Mouse (Mus musculus) embryonic facial prominence, embryonic 15.5 days (tissue): ENCODE data around the gene Shank2. TPM values are rescaled to one million over a fixed set of nuclear protein-coding genes. Genes with fewer than 3 reads are reported as not detected.

Source experiments
- ATAC-seq: fragments of 200-750 bp; cut with Nextera tagmentation; 2 replicates; pipeline ENCODE4 v1.8.0; 2017; ENCODE audit warnings: low read depth, moderate TSS enrichment; ENCODE audit not compliant: insufficient number of reproducible peaks, low FRiP score, low TSS enrichment
- H3K27ac ChIP-seq: fragments of 300-500 bp; sonication (generic); replicated peaks from 2 replicates; pipeline ENCODE4 v1.5.1; 2015; ENCODE audit warnings: mild to moderate bottlenecking, inconsistent platforms
- H3K27me3 ChIP-seq: fragments of 300-500 bp; sonication (generic); 2 replicates; pipeline ENCODE4 v1.6.1; 2015; ENCODE audit warnings: inconsistent platforms
- H3K36me3 ChIP-seq: fragments of 300-500 bp; sonication (generic); 2 replicates; pipeline ENCODE4 v1.6.1; 2015; ENCODE audit warnings: mild to moderate bottlenecking, inconsistent platforms
- H3K4me1 ChIP-seq: fragments of 300-500 bp; sonication (generic); 2 replicates; pipeline ENCODE4 v1.6.1; 2015; ENCODE audit warnings: inconsistent platforms
- H3K4me2 ChIP-seq: fragments of 300-500 bp; sonication (generic); replicated peaks from 2 replicates; pipeline ENCODE4 v1.6.1; 2015; ENCODE audit warnings: mild to moderate bottlenecking, inconsistent platforms
- H3K4me3 ChIP-seq: fragments of 300-500 bp; sonication (generic); replicated peaks from 2 replicates; pipeline ENCODE4 v1.5.1; 2015; ENCODE audit warnings: mild to moderate bottlenecking, inconsistent platforms
- H3K9ac ChIP-seq: fragments of 300-500 bp; sonication (generic); 2 replicates; pipeline ENCODE4 v1.6.1; 2015; ENCODE audit warnings: inconsistent platforms
- H3K9me3 ChIP-seq: fragments of 300-500 bp; sonication (generic); replicated peaks from 2 replicates; pipeline ENCODE4 v1.6.1; 2016; ENCODE audit warnings: inconsistent platforms
- WGBS: fragments of 180-500 bp; shearing (Covaris S2); methylation state at CpG from one replicate; pipeline ENCODE4 v1.1.7; 2015; 5-methylcytosine and 5-hydroxymethylcytosine counted together
- polyA plus RNA-seq: library from polyadenylated mRNA; unstranded; fragments of >200 nt; fragmentation: Nextera tagmentation; extraction: Ambion mirVana; gene quantifications from 2 replicates; pipeline ENCODE4 v1.2.1, GENCODE M21; 2015

The Shank2 gene
- polyA plus RNA-seq, 1 experiment from 2014 or later = 1.1 TPM

GRCm38 (mm10) chr7:144111026-144111604 lies 109.4 kb downstream of the Shank2 start:
- Histone ChIP-seq H3K9ac (no peak overlapping the region), H3K4me2 (no peak overlapping the region), H3K9me3 (no peaks in the 10 kb centered on the region), H3K4me1 (no peaks in the 10 kb centered on the region), H3K36me3 (no peaks in the 10 kb centered on the region), H3K27me3 (no peaks in the 10 kb centered on the region), H3K27ac (no peak overlapping the region), H3K4me3 (no peak overlapping the region)
- 35% methylated on average over 4 of the region's 4 CpGs for WGBS
- no peak for ATAC-seq

DNA sequence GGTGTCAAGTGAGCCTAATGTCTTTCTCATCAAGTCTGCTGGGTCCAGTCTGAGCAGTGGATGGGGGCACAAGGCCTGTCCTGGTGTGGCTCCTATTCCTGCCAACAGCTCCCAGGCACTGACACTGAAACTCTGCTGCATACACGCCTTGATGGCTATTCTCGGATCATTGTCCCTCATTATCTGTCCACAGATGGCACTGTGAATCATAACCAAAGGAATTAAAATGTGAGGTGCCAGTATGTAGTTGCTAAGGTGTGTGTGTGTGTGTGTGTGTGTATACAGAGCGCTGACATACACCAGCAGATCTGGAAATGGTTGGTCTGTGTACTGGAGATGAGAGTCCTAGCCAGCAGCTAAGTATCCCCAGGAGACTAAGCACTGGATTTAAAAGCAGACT lies 110.3 kb downstream of the Shank2 start:
- 77% methylated on average over 3 of the region's 3 CpGs for WGBS
- Histone ChIP-seq H3K4me3 (no peak overlapping the region), H3K4me1 (no peaks in the 10 kb centered on the region), H3K9me3 (no peaks in the 10 kb centered on the region), H3K9ac (no peak overlapping the region), H3K4me2 (no peak overlapping the region), H3K27me3 (no peaks in the 10 kb centered on the region), H3K36me3 (no peaks in the 10 kb centered on the region), H3K27ac (no peak overlapping the region)
- ATAC-seq = no peak

DNA sequence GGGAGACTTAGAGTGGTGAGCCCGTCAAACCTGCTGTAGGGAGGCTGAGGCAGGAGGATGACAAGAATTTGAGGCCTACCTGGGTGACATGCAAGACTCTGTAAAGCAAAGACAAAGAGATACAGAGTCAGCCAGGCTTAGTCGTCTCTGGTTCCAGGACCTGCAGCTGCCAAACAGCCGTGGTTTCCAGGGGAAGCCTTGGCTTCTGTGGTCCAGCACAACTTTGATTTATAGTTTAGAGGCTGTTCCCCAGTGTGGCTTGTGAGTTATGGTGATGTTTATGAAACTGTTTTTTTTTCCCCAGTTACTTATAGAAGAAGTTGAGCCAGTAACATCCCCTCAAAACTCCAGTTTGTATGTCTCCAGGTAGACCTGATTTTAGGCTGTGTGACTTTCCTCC lies 112.5 kb downstream of the Shank2 start:
- Histone ChIP-seq H3K4me3 (no peak overlapping the region), H3K27ac (no peak overlapping the region), H3K36me3 (no peaks in the 10 kb centered on the region), H3K9ac (no peak overlapping the region), H3K27me3 (no peaks in the 10 kb centered on the region), H3K4me1 (no peaks in the 10 kb centered on the region), H3K4me2 (no peak overlapping the region), H3K9me3 (no peaks in the 10 kb centered on the region)
- no peak for ATAC-seq
- 76% methylated on average over 3 of the region's 3 CpGs for WGBS

GRCm38 (mm10) chr7:144119562-144119961 lies 117.8 kb downstream of the Shank2 start:
- H3K4me2 ChIP-seq = no peak overlapping the region
- H3K4me3 ChIP-seq = no peak overlapping the region
- no peaks in the 10 kb centered on the region for H3K27me3 ChIP-seq
- no peaks in the 10 kb centered on the region for H3K4me1 ChIP-seq
- ATAC-seq = no peak
- H3K9me3 ChIP-seq = no peaks in the 10 kb centered on the region
- H3K9ac ChIP-seq = no peak overlapping the region
- H3K27ac ChIP-seq = no peak overlapping the region
- 80% methylated on average over 1 of the region's 1 CpGs for WGBS
- H3K36me3 ChIP-seq = no peaks in the 10 kb centered on the region

GRCm38 (mm10) chr7:144132699-144133387 lies 131.1 kb downstream of the Shank2 start:
- Histone ChIP-seq H3K4me3 (no peak overlapping the region), H3K27ac (no peak overlapping the region), H3K4me1 (no peaks in the 10 kb centered on the region), H3K4me2 (no peak overlapping the region), H3K9me3 (no peaks in the 10 kb centered on the region), H3K36me3 (no peaks in the 10 kb centered on the region), H3K9ac (no peak overlapping the region), H3K27me3 (no peaks in the 10 kb centered on the region)
- ATAC-seq = no peak
- 71% methylated on average over 22 of the region's 22 CpGs for WGBS

GRCm38 (mm10) chr7:144133388-144133998 lies 131.8 kb downstream of the Shank2 start:
- 54% methylated on average over 9 of the region's 9 CpGs for WGBS

GRCm38 (mm10) chr7:144134699-144135098 lies 133.0 kb downstream of the Shank2 start:
- Histone ChIP-seq H3K4me3 (no peak overlapping the region), H3K4me1 (no peaks in the 10 kb centered on the region), H3K9me3 (no peaks in the 10 kb centered on the region), H3K27me3 (no peaks in the 10 kb centered on the region), H3K36me3 (no peaks in the 10 kb centered on the region), H3K27ac (no peak overlapping the region), H3K9ac (no peak overlapping the region), H3K4me2 (no peak overlapping the region)
- ATAC-seq = no peak
- WGBS = 87% methylated on average over 11 of the region's 11 CpGs

More at GRCm38 (mm10) chr7:144133388-144133998, 131.8 kb downstream of the Shank2 start:
- H3K4me1 ChIP-seq = no peaks in the 10 kb centered on the region
- H3K9ac ChIP-seq = no peak overlapping the region
- no peaks in the 10 kb centered on the region for H3K27me3 ChIP-seq
- no peak for ATAC-seq
- H3K9me3 ChIP-seq = no peaks in the 10 kb centered on the region
- H3K4me3 ChIP-seq = no peak overlapping the region
- H3K27ac ChIP-seq = no peak overlapping the region
- no peak overlapping the region for H3K4me2 ChIP-seq
- H3K36me3 ChIP-seq = no peaks in the 10 kb centered on the region

DNA sequence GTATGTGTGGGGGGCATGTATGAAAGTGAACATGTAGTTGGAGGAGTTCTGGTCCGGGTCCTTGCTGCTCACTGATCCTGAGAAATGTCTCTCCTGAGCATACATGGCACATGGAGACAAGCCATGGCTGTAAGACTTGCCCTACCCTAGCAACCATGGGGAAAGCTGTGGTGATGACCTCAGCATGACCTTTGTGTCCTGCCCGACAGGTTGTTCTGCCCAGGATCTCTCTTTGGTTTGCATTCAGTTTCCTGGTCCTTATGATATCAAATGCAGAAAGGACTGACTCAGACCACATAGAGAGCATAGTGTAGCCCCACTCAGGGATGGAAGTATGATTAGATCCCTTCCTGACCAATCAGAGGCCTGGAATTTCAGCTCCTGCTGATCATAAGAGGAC lies 136.1 kb downstream of the Shank2 start:
- no peak overlapping the region for H3K27ac ChIP-seq
- no peaks in the 10 kb centered on the region for H3K4me1 ChIP-seq
- H3K9me3 ChIP-seq = no peaks in the 10 kb centered on the region
- H3K36me3 ChIP-seq = no peaks in the 10 kb centered on the region
- H3K4me3 ChIP-seq = no peak overlapping the region
- WGBS = 78% methylated on average over 2 of the region's 2 CpGs
- H3K4me2 ChIP-seq = no peak overlapping the region
- H3K9ac ChIP-seq = no peak overlapping the region
- no peaks in the 10 kb centered on the region for H3K27me3 ChIP-seq
- no peak for ATAC-seq

GRCm38 (mm10) chr7:144138476-144138875 lies 136.7 kb downstream of the Shank2 start:
- ATAC-seq = no peak
- WGBS = 62% methylated on average over 2 of the region's 2 CpGs
- H3K27ac ChIP-seq = no peak overlapping the region
- H3K4me2 ChIP-seq = no peak overlapping the region
- H3K9ac ChIP-seq = no peak overlapping the region
- no peaks in the 10 kb centered on the region for H3K36me3 ChIP-seq
- H3K27me3 ChIP-seq = no peaks in the 10 kb centered on the region
- no peaks in the 10 kb centered on the region for H3K4me1 ChIP-seq
- no peaks in the 10 kb centered on the region for H3K9me3 ChIP-seq
- no peak overlapping the region for H3K4me3 ChIP-seq

GRCm38 (mm10) chr7:144139691-144140090 lies 138.0 kb downstream of the Shank2 start:
- WGBS = 83% methylated on average over 2 of the region's 2 CpGs
- ATAC-seq = no peak

DNA sequence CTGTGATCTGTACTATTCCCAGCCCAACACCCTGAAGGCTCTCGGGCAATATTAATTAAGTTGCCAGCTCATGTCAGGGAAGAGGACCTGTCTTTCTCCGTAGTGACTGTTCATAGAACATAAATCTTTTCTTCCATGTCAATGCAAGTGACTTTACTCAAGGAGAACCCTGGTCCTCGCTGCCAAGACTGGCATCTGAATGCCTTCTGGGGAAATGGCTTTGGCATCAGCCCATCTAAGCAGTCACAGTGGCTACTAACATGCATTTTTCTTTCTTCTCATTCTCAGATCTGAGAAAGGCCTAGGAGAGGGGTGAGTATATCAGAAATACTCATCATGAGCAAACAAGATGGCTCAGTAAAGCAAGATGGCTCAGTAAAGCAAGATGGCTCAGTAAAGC lies 138.7 kb downstream of the Shank2 start:
- H3K4me2 ChIP-seq = no peak overlapping the region
- no peak for ATAC-seq
- no peaks in the 10 kb centered on the region for H3K36me3 ChIP-seq
- WGBS = 73% methylated on average over 3 of the region's 3 CpGs
- H3K27me3 ChIP-seq = no peaks in the 10 kb centered on the region
- H3K9me3 ChIP-seq = no peaks in the 10 kb centered on the region
- H3K9ac ChIP-seq = no peak overlapping the region
- H3K4me1 ChIP-seq = no peaks in the 10 kb centered on the region
- no peak overlapping the region for H3K27ac ChIP-seq
- no peak overlapping the region for H3K4me3 ChIP-seq

More at GRCm38 (mm10) chr7:144139691-144140090, 138.0 kb downstream of the Shank2 start:
- H3K9me3 ChIP-seq = no peaks in the 10 kb centered on the region
- H3K4me1 ChIP-seq = no peaks in the 10 kb centered on the region
- no peaks in the 10 kb centered on the region for H3K27me3 ChIP-seq
- H3K4me2 ChIP-seq = no peak overlapping the region
- H3K36me3 ChIP-seq = no peaks in the 10 kb centered on the region
- H3K9ac ChIP-seq = no peak overlapping the region
- H3K4me3 ChIP-seq = no peak overlapping the region
- H3K27ac ChIP-seq = no peak overlapping the region
